Mouse (Mus musculus) B cell, adult 62 days (primary cell): ENCODE measurements around the gene Gm47985. TPM values are rescaled to one million over a fixed set of nuclear protein-coding genes. Genes with fewer than 3 reads are reported as not detected.

Source experiments
- total RNA-seq: library from RNA; stranded (reverse); gene quantifications from 4 replicates; pipeline ENCODE4 v1.2.4, GENCODE M21; 2023

Gm47985 gene
- not detected in 4 replicates for total RNA-seq

DNA sequence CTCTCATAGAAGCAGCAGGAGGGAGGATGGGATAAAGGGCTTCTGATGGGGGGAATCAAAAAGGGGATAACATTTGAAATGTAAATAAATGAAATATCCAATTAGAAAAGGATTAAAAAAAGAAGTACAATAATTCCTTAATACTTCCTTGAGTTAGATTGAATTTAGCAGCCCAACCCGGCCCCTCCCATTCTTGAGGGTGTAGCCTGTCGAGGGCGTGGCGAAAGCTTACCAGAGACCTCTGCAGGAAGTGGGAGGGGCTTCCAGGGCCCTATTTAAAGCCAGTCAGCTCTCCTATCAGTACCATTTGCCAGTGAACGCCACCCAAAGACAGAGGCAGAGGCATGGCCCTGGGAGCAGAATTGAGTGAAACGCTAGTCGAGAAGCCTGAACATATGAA lies at the start of gene Gm47985:
Gm47985 (plus strand) TSS at position 272 of the 400 bp plus-strand sequence.

DNA sequence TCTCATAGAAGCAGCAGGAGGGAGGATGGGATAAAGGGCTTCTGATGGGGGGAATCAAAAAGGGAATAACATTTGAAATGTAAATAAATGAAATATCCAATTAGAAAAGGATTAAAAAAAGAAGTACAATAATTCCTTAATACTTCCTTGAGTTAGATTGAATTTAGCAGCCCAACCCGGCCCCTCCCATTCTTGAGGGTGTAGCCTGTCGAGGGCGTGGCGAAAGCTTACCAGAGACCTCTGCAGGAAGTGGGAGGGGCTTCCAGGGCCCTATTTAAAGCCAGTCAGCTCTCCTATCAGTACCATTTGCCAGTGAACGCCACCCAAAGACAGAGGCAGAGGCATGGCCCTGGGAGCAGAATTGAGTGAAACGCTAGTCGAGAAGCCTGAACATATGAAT lies 9.7 kb downstream of the Gm47985 start, which contains the start of gene Gm8947:
Gm8947 (plus strand) TSS at position 302 of the 400 bp plus-strand sequence.

DNA sequence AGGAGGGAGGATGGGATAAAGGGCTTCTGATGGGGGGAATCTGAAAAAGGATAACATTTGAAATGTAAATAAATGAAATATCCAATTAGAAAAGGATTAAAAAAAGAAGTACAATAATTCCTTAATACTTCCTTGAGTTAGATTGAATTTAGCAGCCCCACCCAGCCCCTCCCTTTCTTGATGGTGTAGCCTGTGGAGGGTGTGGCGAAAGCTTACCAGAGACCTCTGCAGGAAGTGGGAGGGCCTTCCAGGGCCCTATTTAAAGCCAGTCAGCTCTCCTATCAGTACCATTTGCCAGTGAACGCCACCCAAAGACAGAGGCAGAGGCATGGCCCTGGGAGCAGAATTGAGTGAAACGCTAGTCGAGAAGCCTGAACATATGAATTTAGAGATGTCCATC lies 15.8 kb downstream of the Gm47985 start, which contains the start of gene Gm47995:
Gm47995 (plus strand) TSS at position 329 of the 400 bp plus-strand sequence.

DNA sequence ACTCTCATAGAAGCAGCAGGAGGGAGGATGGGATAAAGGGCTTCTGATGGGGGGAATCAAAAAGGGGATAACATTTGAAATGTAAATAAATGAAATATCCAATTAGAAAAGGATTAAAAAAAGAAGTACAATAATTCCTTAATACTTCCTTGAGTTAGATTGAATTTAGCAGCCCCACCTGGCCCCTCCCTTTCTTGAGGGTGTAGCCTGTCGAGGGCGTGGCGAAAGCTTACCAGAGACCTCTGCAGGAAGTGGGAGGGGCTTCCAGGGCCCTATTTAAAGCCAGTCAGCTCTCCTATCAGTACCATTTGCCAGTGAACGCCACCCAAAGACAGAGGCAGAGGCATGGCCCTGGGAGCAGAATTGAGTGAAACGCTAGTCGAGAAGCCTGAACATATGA lies 21.5 kb downstream of the Gm47985 start, which contains the start of gene 3110040M04Rik:
3110040M04Rik (plus strand) TSS at position 304 of the 400 bp plus-strand sequence.

DNA sequence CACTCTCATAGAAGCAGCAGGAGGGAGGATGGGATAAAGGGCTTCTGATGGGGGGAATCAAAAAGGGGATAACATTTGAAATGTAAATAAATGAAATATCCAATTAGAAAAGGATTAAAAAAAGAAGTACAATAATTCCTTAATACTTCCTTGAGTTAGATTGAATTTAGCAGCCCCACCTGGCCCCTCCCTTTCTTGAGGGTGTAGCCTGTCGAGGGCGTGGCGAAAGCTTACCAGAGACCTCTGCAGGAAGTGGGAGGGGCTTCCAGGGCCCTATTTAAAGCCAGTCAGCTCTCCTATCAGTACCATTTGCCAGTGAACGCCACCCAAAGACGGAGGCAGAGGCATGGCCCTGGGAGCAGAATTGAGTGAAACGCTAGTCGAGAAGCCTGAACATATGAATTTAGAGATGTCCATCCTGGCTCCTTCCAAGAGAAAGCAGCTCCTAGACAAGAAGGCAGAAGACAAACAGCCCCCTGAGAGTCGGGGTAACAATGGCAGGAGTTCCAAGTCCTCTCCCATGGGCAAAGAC lies 27.6 kb downstream of the Gm47985 start, which contains the start of gene Gm47996:
Gm47996 (plus strand) TSS at position 308 of the 532 bp plus-strand sequence.

Other genes with a start within 250 kb of the Gm47985 start
- 0.09 TPM in 1 of 4 replicates, not detected in the others for gene Hmcn1, start 189.1 kb upstream of the Gm47985 start, total RNA-seq
- gene Gm8947, start 9.8 kb downstream of the Gm47985 start, total RNA-seq: not detected in 4 replicates
- 0.85 to 0.91 TPM in 2 of 4 replicates, not detected in the others for gene Gm47995, start 15.9 kb downstream of the Gm47985 start, total RNA-seq
- gene 3110040M04Rik, start 21.6 kb downstream of the Gm47985 start, total RNA-seq: 1.5 TPM in 1 of 4 replicates, not detected in the others
- not detected in 4 replicates for gene Gm47996, start 27.6 kb downstream of the Gm47985 start, total RNA-seq
- 321 to 352 TPM (median 336 TPM) in 4 replicates for gene Ivns1abp, start 161.9 kb downstream of the Gm47985 start, total RNA-seq
- 35.5 to 45.4 TPM (median 40.3 TPM) in 4 replicates for gene Swt1, start 245.9 kb downstream of the Gm47985 start, total RNA-seq
- gene Trmt1l, start 246.0 kb downstream of the Gm47985 start, total RNA-seq: 40.1 to 44.0 TPM (median 41.5 TPM) in 4 replicates